Mouse (Mus musculus) midbrain, embryonic 16.5 days (tissue): ENCODE measurements around the gene Tmtc2. TPM values are rescaled to one million over a fixed set of nuclear protein-coding genes. Genes with fewer than 3 reads are reported as not detected.

ENCODE experiments used
- ATAC-seq: fragments of 200-750 bp; cut with Nextera tagmentation; 2 replicates; pipeline ENCODE4 v1.8.0; 2017; ENCODE audit warnings: moderate TSS enrichment
- H3K27ac ChIP-seq: fragments of 300-500 bp; sonication (generic); 2 replicates; pipeline ENCODE4 v1.5.1; 2014; ENCODE audit warnings: mild to moderate bottlenecking, low read length, mixed read lengths
- H3K27me3 ChIP-seq: fragments of 300-500 bp; sonication (generic); 2 replicates; pipeline ENCODE4 v1.6.1; 2014; ENCODE audit warnings: low read depth, low read length, mixed read lengths; ENCODE audit not compliant: control insufficient read depth, insufficient read depth
- H3K36me3 ChIP-seq: fragments of 300-500 bp; sonication (generic); 2 replicates; pipeline ENCODE4 v1.6.1; 2014; ENCODE audit warnings: mild to moderate bottlenecking, low read length, moderate library complexity, mixed read lengths; ENCODE audit not compliant: control insufficient read depth, insufficient read depth
- H3K4me1 ChIP-seq: fragments of 300-500 bp; sonication (generic); 2 replicates; pipeline ENCODE4 v1.6.1; 2014; ENCODE audit warnings: mild to moderate bottlenecking, low read length, mixed read lengths; ENCODE audit not compliant: control insufficient read depth, insufficient read depth
- H3K4me2 ChIP-seq: fragments of 300-500 bp; sonication (generic); 2 replicates; pipeline ENCODE4 v1.6.1; 2014; ENCODE audit warnings: mild to moderate bottlenecking, low read length, mixed read lengths
- H3K4me3 ChIP-seq: fragments of 300-500 bp; sonication (generic); 2 replicates; pipeline ENCODE4 v1.5.1; 2014; ENCODE audit warnings: low read depth, mild to moderate bottlenecking, low read length, moderate library complexity, mixed read lengths
- H3K9ac ChIP-seq: fragments of 300-500 bp; sonication (generic); 2 replicates; pipeline ENCODE4 v1.6.1; 2014; ENCODE audit warnings: low read depth, low read length, mixed read lengths
- H3K9me3 ChIP-seq: fragments of 300-500 bp; sonication (generic); replicated peaks from 2 replicates; pipeline ENCODE4 v1.6.1; 2014; ENCODE audit warnings: mild to moderate bottlenecking, low read length, mixed read lengths; ENCODE audit not compliant: control insufficient read depth, poor library complexity, severe bottlenecking
- WGBS: fragments of 180-500 bp; shearing (Covaris S2); extraction: QIAGEN DNeasy Blood & Tissue Kit; methylation state at CpG from one replicate; pipeline ENCODE4 v1.1.7; 2014; 5-methylcytosine and 5-hydroxymethylcytosine counted together
- polyA plus RNA-seq: library from polyadenylated mRNA; unstranded; fragments of >200 nt; fragmentation: Nextera tagmentation; extraction: Ambion mirVana; gene quantifications from 2 replicates; pipeline ENCODE4 v1.2.1, GENCODE M21; 2015

Tmtc2 gene
- polyA plus RNA-seq, 1 experiment from 2014 or later = 6.4 TPM

GRCm38 (mm10) chr10:105399316-105399715, 174.9 kb downstream of the Tmtc2 start:
- no peaks in the 10 kb centered on the region for H3K36me3 ChIP-seq
- H3K4me3 ChIP-seq = no peak overlapping the region
- no peaks in the 10 kb centered on the region for H3K27me3 ChIP-seq
- no peak overlapping the region for H3K27ac ChIP-seq
- H3K9me3 ChIP-seq = no peaks in the 10 kb centered on the region
- ATAC-seq = peak; percentile 54
- peaks cover 9% of the 10 kb centered on the region; the same call in 1 of the 2 replicates for H3K4me1 ChIP-seq
- 32% methylated on average over 5 of the region's 5 CpGs for WGBS
- no peak overlapping the region for H3K9ac ChIP-seq
- H3K4me2 ChIP-seq = no peak overlapping the region

GRCm38 (mm10) chr10:105384065-105384464, 190.2 kb downstream of the Tmtc2 start:
- no peak for ATAC-seq
- no peaks in the 10 kb centered on the region for H3K9me3 ChIP-seq
- no peak overlapping the region for H3K4me2 ChIP-seq
- H3K36me3 ChIP-seq = no peaks in the 10 kb centered on the region
- no peak overlapping the region for H3K9ac ChIP-seq
- no peak overlapping the region for H3K4me3 ChIP-seq
- H3K27ac ChIP-seq = no peak overlapping the region
- H3K27me3 ChIP-seq = no peaks in the 10 kb centered on the region
- 70% methylated on average over 4 of the region's 4 CpGs for WGBS
- no peaks in the 10 kb centered on the region for H3K4me1 ChIP-seq

DNA sequence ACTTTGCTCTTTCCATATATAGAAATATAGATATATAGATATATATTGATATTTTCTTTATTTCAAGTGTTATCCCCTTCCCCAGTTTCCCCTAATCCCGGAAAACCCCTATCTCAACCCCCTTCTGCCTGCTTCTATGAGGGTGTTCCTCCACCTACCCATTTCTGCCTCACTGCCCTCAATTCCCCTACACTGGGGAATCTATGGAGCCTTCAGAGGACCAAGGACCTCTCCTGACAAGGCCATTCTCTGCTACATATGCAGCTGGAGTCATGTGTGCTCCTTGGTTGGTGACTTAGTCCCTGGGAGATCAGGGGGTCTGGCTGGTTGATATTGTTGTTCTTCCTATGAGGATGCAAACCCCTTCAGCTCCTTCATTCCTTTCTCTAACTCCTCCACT, 192.5 kb downstream of the Tmtc2 start:
- no peak overlapping the region for H3K4me2 ChIP-seq
- 62% methylated on average over 1 of the region's 1 CpGs for WGBS
- H3K9me3 ChIP-seq = no peaks in the 10 kb centered on the region
- no peak overlapping the region for H3K9ac ChIP-seq
- H3K4me3 ChIP-seq = no peak overlapping the region
- H3K4me1 ChIP-seq = no peaks in the 10 kb centered on the region
- no peak for ATAC-seq
- H3K36me3 ChIP-seq = no peaks in the 10 kb centered on the region
- no peaks in the 10 kb centered on the region for H3K27me3 ChIP-seq
- H3K27ac ChIP-seq = no peak overlapping the region

GRCm38 (mm10) chr10:105381202-105381601, 193.0 kb downstream of the Tmtc2 start:
- Histone ChIP-seq H3K36me3 (no peaks in the 10 kb centered on the region), H3K4me3 (no peak overlapping the region), H3K4me2 (no peak overlapping the region), H3K27me3 (no peaks in the 10 kb centered on the region), H3K9ac (no peak overlapping the region), H3K27ac (no peak overlapping the region), H3K4me1 (no peaks in the 10 kb centered on the region), H3K9me3 (no peaks in the 10 kb centered on the region)
- ATAC-seq = no peak
- WGBS = 28% methylated on average over 5 of the region's 5 CpGs

DNA sequence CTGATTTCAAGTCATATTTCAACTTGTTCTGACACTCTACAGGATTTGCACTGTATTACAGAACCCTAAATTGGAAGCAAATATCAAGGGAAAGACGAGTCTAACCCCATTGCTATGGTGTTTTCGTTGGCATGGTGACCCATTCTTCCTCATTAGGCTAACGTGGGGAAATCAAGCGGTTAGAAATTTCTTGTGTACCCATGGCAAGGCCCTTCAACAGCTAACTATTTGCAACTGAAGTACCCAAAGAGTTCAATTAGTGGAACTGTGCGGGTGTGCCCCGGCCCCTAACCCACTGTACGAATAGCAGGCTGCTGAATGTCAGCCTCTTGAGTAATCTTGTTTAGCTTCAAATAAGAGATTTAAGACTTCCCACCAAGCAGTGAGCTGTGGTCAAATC, 193.7 kb downstream of the Tmtc2 start:
- H3K27me3 ChIP-seq = no peaks in the 10 kb centered on the region
- H3K4me2 ChIP-seq = no peak overlapping the region
- H3K9ac ChIP-seq = no peak overlapping the region
- no peak overlapping the region for H3K27ac ChIP-seq
- H3K4me1 ChIP-seq = no peaks in the 10 kb centered on the region
- WGBS = 26% methylated on average over 7 of the region's 7 CpGs
- peak; percentile 71; the same call in 1 of the 2 replicates for ATAC-seq
- no peak overlapping the region for H3K4me3 ChIP-seq
- H3K9me3 ChIP-seq = no peaks in the 10 kb centered on the region
- no peaks in the 10 kb centered on the region for H3K36me3 ChIP-seq

DNA sequence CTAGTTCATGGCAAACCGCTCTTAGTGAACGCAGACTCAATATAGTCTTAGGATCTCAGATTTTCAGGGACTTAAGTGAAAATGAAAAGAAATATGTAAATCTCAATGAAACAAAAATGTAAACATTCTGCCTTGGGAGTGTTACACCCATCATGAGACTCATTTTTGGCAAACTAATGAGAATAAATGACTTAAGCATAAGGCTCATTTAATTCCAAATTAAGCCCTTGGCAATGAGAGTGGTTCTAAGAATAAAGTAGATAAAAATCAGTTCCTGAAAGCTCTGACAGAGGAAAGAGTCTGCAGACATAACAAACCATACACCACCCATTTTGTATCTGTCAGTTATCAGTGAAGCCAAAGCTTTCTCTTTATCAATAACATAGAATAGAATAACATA, 196.5 kb downstream of the Tmtc2 start:
- Histone ChIP-seq H3K36me3 (no peaks in the 10 kb centered on the region), H3K9me3 (0 out of 2 replicates have a peak, but pooled peaks cover 2% of the 10 kb centered on the region), H3K4me1 (no peaks in the 10 kb centered on the region), H3K4me2 (no peak overlapping the region), H3K27ac (no peak overlapping the region), H3K27me3 (no peaks in the 10 kb centered on the region), H3K4me3 (no peak overlapping the region), H3K9ac (no peak overlapping the region)
- WGBS = 98% methylated on average over 2 of the region's 2 CpGs
- ATAC-seq = no peak

- Histone ChIP-seq H3K36me3 (no peaks in the 10 kb centered on the region), H3K4me3 (no peak overlapping the region), H3K9me3 (0 out of 2 replicates have a peak, but pooled peaks cover 2% of the 10 kb centered on the region), H3K9ac (no peak overlapping the region), H3K4me1 (no peaks in the 10 kb centered on the region), H3K4me2 (no peak overlapping the region), H3K27ac (no peak overlapping the region), H3K27me3 (no peaks in the 10 kb centered on the region)
- 98% methylated on average over 8 of the region's 8 CpGs for WGBS
- no peak for ATAC-seq
These were observed 201.0 kb downstream of the Tmtc2 start for GRCm38 (mm10) chr10:105373265-105373664.

- Histone ChIP-seq H3K4me3 (no peak overlapping the region), H3K4me2 (no peak overlapping the region), H3K36me3 (no peaks in the 10 kb centered on the region), H3K27ac (no peak overlapping the region), H3K9me3 (0 out of 2 replicates have a peak, but pooled peaks cover under 1% of the 10 kb centered on the region), H3K27me3 (no peaks in the 10 kb centered on the region), H3K4me1 (peaks cover 6% of the 10 kb centered on the region), H3K9ac (no peak overlapping the region)
- ATAC-seq = no peak
- WGBS = 91% methylated on average over 8 of the region's 8 CpGs
These were observed 206.0 kb downstream of the Tmtc2 start for GRCm38 (mm10) chr10:105368242-105368641.

DNA sequence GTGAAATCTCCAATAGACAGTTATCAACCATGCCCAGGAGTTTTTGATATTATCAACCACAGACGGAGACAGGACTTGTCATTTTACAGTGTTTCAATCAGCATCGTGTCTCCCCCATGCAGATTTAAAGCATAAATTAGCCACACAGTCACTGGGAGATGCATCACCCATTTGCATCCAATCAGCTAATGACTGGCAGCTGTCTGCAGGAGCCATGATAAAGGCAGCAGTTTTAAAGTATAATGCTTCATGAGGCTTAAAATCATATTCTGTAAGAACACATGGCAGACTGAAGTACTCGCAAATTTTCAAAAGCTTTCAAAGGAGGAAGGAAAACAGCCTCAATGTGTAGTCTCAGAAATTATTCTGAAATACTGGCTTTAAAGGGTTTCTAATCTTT, 209.8 kb downstream of the Tmtc2 start:
- Histone ChIP-seq H3K4me3 (no peak overlapping the region), H3K4me2 (no peak overlapping the region), H3K9ac (no peak overlapping the region), H3K4me1 (peaks cover 6% of the 10 kb centered on the region), H3K27me3 (no peaks in the 10 kb centered on the region), H3K36me3 (no peaks in the 10 kb centered on the region), H3K9me3 (no peaks in the 10 kb centered on the region), H3K27ac (no peak overlapping the region)
- no peak for ATAC-seq
- WGBS = 42% methylated on average over 3 of the region's 3 CpGs
